Mouse (Mus musculus): ENCODE data around the gene Stk40.

GRCm38 (mm10) chr4:126077833-126078232, 25.9 kb upstream of the Stk40 start:
- no peak for TF ChIP-seq CTCF (IDR thresholded peaks at IDR 0.05)
- no peak for TF ChIP-seq EP300 (IDR thresholded peaks at IDR 0.05)
